Mouse (Mus musculus) gastrocnemius, postnatal 36 days (tissue): ENCODE results near the gene Muc1. TPM values are rescaled to one million over a fixed set of nuclear protein-coding genes. Genes with fewer than 3 reads are reported as not detected.

ENCODE experiments used
- DNase-seq, 2 experiments: peaks; one replicate each; pipeline ENCODE4 v3.0.0; 2022
- intact Hi-C: fragments of 180-260 bp; cut with DNase I; formaldehyde crosslinking; loops from one replicate; pipeline ENCODE4 v1.15.1; 2025
- total RNA-seq, 2 experiments: library from RNA; stranded (reverse); gene quantifications; 2 replicates each; pipeline ENCODE4 v1.2.3; 2021

Muc1 gene
- total RNA-seq, 2 experiments from 2014 or later = 0.20 TPM

DNA sequence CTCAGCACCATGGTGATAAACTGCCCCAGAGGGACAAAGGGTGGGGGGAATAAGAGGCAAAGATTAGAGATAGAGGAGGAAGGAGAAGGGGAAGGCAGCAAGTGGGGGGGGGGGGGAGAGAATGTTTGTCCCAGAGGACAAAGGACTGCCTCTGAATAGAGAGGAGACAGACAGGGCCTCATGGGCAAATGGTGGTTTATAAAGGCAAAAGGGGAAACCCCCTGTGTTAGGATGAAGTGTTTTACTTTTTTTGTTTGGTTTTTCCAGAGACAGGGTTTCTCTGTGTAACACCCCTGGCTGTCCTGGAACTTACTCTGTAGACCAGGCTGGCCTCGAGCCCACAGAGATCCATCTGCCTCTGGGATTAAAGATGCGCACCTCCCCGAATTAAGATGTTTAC, 31.4 kb downstream of the Muc1 start:
- DNase-seq = no peak
- intact Hi-C loops = no loop called here

DNA sequence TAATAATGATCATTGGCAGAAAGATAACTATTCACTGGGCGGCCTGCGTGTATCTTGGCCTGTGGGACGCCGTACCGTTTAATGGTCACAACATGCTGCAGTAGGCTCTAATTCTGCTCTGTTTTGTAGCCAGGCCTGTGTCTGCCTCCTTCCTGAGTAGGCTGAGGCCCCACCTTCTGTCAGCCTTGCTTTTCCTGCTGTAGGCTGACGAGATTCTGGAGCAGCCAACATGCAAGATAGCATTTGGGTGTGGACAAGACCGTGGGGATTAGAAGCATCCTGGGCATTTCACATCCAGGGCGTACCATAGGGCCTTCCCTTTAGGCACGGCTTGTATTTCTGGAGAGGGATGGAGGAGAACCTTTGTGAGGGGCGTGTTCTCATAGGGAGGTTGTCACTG, 33.6 kb downstream of the Muc1 start:
- intact Hi-C loops = no loop called here
- no peak for DNase-seq

DNA sequence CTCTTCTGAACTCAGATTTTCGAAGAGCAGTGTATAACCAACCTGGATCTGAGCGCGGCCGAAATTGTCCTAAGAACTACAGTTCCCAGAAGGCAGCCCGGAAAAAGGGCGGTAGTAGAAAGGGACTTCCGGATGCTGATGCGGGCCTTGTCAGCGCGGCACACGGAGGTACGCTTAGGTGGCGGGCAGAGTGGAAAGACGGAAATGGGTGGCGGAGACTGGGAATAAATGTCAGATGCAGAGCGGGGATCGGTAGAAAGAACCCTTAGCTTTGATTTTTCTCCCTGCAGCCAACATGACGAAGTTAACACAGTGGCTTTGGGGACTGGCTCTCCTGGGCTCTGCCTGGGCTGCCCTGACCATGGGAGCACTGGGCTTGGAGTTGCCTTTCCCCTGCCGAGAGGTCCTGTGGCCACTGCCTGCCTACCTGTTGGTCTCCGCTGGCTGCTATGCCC, 37.6 kb downstream of the Muc1 start:
- DNase-seq = peak; percentile 60 to 64

DNA sequence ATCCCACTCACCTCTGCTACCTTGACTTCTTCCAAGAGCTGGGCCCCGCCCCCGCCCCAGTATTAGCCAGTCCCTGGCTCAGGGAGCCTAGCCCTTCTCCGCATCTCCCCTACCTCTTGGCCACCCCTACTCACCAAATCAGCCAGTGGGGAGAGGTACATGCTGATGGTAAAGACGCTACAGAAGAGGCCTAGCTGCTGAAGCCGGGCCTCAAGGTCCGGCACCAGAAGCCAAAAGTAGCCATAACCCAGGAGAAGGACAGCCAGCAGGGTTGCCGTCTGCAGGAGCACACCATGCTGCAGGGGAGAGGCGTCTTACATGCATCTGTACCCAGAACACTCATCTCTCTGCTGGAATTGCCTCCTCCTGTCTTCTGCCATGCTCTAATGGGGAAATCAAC, 40.1 kb downstream of the Muc1 start:
- DNase-seq = no peak
- intact Hi-C loops = no loop called here

More for the DNA sequence above, 37.6 kb downstream of the Muc1 start:
- intact Hi-C loops = no loop called here

DNA sequence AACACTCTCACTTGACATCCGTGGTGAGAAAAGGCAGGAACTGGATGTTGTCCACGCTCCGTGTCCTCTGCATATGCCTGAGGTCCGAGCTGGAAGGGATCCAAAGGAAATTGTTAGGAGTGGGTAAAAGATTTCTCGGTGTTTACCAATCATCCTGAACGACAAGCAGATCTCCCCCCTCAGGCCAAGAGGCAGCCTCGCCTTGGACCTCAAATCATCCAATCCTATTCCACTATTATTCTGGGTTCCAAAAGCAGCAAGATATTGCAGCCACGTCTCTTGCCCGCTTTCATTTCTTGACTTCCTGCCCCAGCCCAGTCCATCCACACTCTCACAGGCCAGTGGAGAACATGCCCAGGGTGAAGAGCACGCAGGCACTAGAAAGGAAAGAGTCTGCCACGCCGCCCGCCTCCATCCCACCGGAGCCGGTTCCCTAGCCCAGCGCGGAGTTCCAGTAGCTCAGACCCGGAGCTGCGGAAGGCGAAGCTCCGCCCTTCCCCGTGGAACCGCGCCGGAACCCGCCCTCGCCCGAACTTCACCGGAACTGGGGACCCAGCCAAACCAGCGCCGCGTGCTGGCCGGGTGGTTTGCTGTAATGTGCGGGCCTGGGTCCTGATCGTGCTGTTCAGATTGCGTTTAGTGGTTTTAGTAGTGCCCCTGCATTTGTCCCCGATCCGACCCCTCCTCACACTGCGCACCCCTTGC, 41.3 kb downstream of the Muc1 start, which contains the start of gene Slc50a1:
Gene Slc50a1 (minus strand): TSS at position 520 of the 705 bp plus-strand sequence.
- peak; percentile 85 to 89 for DNase-seq

DNA sequence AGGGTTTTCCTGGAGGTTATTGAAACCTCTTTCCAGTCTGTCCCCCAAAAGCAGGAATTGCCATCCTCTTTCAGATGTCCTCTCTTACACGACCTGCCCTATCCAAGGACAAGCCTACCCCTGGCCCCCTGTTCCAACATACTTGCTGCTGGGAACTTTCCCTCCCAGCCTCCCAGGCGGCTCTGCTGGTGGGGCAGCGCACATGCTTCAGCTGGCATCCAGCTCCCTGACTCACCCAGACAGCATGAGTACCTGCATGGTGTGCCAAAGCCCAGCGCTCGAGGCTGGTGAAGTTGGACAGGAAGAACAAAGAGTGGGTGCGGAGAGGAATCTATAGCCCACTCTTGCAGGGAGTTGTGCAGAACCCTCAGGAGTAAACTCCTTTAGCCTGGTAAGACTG, 42.0 kb downstream of the Muc1 start:
- DNase-seq = no peak
- intact Hi-C loops = no loop called here

More for the DNA sequence above, 41.3 kb downstream of the Muc1 start, which contains the start of gene Slc50a1:
- intact Hi-C loops = no loop called here

DNA sequence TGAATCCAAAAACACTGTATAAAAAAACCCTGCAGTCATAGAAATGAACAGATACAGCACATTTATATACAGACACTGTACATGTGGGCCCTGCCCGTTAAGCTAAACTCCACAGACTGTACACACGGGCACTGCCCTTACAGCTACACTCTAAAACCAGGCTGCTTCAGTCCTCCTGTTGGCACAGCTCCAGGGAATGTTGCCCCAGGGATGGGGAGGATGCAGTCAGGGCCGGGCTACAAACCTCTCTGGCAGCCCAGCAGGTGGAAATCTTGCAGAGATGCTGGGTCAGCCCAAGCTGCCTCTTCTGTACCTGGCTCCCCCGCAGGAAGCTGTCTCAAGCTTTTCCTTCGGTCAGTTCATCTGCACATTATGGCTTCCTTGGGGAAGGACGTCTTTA, 42.9 kb downstream of the Muc1 start:
- intact Hi-C loops = no loop called here
- DNase-seq = no peak

DNA sequence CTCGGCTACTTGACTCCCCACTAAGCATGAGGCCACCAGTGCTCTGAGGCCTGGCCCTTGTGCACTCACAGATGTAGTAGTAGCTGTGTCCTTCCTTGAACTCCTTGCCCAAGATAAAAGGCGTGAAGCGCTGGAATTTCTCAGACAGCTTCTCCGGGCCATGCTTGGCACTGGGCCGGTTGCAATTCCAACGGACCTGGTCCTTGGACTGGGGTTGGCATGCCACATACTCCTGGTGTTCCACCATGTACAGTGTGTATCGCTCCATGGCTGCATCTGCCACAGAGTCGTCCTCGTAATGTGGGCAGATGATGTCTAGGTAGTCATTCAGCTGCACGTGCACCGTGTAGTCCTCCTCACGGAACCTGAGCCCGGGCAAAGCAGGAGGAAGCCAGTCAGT, 47.2 kb downstream of the Muc1 start:
- intact Hi-C loops = no loop called here

DNA sequence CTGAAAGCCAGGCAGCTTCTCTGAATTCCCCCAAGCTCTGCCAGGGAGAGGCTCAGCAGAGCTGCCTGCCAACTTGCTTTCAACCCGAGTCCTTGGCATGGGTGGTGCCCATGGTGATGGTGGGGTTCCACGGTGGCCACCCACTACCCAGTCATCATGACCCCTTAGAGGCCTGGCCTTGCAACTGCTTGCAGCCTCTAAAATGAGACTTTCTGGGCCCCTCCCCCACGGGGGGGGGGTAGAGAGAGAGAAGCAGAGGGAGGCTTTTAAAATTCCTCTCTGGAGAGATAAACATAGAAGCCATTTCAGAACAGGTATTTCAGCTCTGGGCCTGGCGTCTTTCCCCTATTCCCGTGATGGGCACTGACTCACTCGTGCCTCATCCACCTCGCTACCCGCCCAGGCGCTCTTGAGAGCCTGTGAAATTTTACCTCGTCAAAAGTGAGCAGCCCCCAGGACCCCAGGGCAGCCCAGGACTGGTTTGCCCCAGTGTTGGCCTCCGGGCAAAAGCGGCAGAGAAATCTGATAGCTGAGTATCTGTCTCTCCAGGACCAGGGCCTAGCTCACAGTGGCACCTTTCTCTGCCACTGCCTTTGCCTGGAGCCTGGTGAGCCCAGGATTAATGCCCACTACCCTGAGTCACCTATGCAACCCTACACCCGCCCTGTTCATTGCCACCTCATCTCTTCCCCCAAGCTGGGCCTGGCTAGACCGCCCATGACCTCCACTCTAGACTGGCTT, 48.6 kb downstream of the Muc1 start:
- intact Hi-C loops = no loop called here
- DNase-seq = peak; percentile 38 to 49

More for the DNA sequence above, 47.2 kb downstream of the Muc1 start:
- no peak for DNase-seq

DNA sequence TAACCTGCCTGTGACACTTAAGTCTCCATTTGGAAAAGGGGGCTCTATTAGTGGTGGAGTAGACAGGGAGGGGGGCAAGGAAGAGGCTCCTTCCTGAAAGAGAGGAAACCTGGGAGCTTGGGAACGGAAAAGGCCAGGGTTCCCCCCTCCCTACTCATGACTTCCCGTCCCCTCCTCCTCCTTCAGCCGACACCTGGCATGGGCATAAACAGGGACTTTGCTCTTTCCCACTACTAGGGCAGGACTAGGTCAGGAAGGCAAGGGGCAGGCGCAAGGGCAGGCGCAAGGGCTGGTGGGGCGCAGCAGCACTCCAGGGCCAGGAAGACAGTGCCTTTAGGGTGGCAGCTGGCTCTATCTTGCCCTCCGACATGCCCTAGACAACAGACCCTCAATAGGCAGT, 49.2 kb downstream of the Muc1 start:
- DNase-seq = peak; percentile 35 to 54
- intact Hi-C loops = no loop called here

DNA sequence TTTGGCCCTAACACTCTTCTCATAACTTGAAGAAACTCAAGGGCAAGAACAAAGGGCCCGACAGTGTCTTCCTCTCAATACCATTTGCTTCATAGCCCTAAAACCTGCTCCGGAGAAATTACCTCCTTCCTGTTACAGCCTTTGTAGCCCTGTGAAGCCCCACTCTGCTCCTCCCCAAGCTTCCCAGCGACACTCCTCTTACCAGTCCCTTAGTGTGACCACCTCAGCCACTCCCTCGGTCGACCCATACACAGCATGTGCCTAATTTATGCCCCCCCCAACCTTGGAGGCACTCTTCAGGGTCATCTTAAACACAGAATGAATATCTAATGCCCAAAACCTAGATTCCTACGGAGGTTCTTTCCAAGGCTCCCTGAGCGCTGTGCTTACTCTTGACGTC, 49.8 kb downstream of the Muc1 start:
- intact Hi-C loops = no loop called here
- no peak for DNase-seq

DNA sequence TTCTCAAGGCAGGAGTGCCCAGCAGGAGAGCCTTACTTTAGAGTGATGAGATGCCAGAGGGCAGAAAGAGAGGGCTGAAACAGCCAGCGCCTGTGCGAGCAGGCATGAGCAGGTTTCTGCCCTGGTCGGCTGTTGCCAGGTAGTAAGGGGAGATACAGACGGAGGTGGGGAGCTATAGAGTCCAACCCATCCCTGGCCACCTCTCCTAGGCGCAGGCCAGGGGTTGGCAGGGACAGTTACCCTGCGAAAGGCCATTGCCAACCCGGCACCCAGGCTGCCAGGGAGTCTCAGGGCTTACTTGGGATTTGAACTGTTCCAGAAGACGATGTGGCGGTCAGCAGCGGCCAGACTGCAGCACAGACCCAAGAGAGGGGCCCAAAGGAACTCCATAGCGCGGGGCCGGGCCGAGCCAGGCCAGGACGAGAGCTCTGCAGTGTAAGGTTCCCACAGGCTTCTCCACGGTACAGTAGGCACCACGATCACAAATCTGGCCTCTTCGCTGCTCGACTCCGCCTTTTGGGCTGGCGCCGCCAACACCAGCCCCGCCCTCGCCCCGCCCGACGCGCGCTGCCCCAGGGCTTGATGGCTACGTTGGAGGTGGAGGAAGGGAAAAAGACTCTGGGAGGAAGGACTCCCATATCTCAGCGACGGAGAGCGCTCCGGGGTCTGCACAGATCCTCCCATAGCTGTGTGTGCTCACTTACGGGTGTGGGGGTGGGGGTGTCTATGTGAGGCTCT, 50.5 kb downstream of the Muc1 start:
- intact Hi-C loops = no loop called here

DNA sequence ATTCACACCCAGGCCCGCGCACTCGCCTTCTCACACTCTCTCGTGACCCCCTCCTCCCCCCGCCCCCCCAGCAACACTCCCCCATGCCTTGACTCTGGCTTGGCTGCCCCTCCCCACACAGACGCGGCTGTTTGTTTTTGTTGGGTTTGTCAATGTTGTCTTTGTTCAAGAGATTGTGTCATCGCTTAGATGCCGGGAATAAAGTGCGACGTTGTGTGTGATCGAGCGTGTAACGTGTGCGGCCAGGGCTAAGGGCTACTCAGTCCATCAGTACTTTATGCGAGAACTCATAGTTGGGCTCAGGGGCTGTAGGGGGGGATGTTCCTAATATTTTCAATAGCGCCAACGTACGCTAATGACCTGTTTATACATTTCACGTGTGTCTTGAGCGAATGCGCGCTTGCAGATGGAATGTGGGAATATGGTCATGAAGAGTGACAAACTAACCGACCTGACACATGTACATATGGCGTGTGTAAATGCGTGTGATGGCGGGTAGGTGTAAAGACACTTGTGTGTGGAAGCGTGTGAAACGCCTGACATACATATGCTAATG, 51.3 kb downstream of the Muc1 start:
- no peak for DNase-seq
- intact Hi-C loops = no loop called here

More for the DNA sequence above, 50.5 kb downstream of the Muc1 start:
- DNase-seq = peak; percentile 80 to 83

DNA sequence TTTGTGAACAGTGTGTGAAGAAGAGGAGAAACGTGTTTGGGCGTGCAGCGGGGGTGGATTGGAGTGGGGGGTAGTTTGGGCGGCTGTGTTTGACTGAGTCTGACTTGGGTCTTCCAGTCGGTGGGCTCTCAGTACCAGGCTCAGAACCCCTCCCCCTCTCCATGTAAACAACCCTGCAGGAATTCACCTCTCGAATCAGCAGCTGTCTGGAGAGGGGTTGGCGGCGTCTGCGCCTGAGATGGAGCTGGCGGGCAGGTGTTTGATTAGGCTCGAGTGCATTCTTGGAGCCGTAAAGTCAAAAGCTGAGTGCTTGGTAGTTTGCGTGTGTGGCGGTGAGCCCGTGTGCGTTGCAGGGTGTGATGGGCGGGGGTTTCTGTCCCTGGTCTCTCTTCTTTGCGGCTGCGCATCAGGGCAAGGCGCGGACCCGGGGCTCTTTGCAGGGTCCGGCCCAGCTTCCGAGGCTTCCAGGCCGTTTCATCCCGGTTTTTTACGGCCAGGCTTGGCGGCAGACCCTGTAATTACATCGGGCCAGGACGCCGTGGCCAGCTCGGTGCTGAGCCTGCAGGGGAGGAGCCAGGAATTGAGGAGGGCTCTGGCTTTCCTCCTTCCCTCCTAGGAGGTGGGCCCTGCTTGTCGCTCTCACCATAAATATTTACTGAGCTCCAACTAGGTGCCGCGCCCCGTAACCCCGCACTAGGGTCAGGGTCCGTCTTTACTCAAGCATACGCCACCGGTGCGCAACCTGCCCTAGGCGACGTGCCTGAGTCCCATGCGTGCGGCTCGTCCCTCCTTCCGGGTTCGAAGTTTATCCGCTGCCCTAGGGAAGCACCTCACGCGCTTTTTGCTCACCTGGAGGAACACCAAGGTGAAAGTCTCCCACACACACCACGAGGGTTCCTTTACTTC, 52.0 kb downstream of the Muc1 start, which contains the start of gene Efna1:
Gene Efna1 (minus strand): TSS at position 537 of the 906 bp plus-strand sequence.
- DNase-seq = peak; percentile 56 to 61
- intact Hi-C loops = no loop called here

DNA sequence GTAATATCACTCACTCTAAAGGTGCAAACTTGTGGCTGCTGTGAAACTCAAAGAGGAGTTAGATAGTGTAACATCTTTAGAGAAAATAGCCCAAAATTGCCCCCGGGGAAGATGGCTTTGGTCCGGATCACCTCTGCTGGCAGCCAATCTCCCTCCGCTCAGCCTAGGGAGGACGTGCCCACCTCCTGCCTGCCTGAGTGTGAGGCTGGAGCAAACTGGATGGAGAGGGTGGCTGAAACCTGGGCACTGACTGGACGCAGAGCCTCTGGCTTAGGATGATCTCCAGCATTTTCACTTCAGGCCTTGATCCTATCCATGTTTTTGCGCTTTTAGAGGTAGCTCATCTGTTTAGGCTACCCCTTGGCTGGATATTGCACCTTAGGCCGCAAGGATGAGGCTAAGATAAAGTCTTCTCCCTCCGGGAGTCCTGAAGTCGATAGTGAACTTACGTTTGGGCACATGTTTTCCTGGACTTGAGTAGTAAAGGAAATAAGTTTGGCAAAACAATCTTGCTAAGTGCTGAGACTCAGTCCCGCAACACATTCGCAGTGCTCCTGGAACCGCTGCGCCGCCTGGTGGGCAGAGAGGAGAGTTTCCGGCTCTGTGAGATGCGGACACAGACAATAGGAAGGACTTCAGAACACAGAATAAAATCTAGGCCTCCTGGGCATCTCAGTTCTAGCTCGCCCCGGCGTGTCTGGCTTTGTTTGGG, 52.9 kb downstream of the Muc1 start:
- peak; percentile 78 to 84 for DNase-seq
- intact Hi-C loops = loop anchor here (1.0 kb wide), 1 partner anchor 32 kb away; no protein-coding TSS in a partner anchor

DNA sequence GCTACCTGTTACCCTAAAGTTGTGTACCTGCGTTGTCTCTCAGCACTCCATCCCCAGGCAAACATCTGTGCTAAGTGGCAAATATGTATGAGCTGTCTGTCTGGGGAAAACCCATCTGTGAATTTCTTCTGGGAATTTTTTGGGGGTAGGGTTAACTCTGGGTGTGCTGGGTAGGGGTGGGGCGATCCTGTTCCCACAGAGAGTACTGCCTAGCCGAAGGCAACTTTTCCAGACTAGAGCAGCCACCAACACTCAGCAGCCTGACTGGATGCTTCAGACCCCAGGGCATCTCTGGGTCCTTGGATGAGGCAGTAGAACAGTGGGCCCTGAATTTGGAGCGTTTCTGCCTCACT, 53.4 kb downstream of the Muc1 start:
- no peak for DNase-seq
- intact Hi-C loops = loop anchor here (1.0 kb wide), 1 partner anchor 33 kb away; no protein-coding TSS in a partner anchor
